In the genomic region with DNA sequence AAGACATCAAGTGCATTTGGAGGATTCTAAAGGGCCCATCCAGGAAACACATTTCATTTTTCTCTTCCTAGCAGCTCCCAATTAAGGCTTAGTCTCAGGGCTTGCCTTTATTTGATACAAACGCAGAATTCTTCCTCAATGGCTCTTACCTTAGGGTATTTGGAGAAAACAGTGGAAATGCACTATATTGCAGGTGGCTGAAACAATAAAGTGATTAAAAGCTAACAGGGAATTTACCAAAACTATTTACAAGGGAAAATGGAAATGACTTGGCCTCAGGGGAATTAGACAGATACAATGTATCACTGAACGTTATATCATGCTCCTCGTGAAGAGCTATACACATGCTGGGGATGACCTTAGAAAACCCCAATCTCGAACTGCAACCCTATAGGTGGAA, we compare ENCODE assay signal across 31 mouse cellular contexts. TPM values are rescaled to one million over a fixed set of nuclear protein-coding genes. Genes with fewer than 3 reads are reported as not detected.
"Had no signal": no experiment of that assay in that cellular context is flagged by ENCODE, and none has a peak within 500 bp of the region (broad histone marks: within the 10 kb centered on the region; RNA-seq: fewer than 3 reads in every experiment).

No protein-coding gene starts in this region.

- H3K9me3 ChIP-seq: limb, embryonic 10.5 days; limb, embryonic 12.5 days; limb, embryonic 13.5 days; limb, embryonic 15.5 days; liver, embryonic 12.5 days; liver, embryonic 13.5 days; liver, embryonic 15.5 days; lung, embryonic 15.5 days; midbrain, embryonic 10.5 days; midbrain, embryonic 12.5 days; midbrain, embryonic 13.5 days; neural tube, embryonic 12.5 days had no signal

- H3K36me3 ChIP-seq: limb, embryonic 10.5 days; limb, embryonic 12.5 days; limb, embryonic 13.5 days; limb, embryonic 15.5 days; liver, embryonic 12.5 days; liver, embryonic 13.5 days; liver, embryonic 15.5 days; lung, embryonic 15.5 days; midbrain, embryonic 10.5 days; midbrain, embryonic 12.5 days; midbrain, embryonic 13.5 days; neural tube, embryonic 12.5 days had no signal

- H3K4me2 ChIP-seq: limb, embryonic 12.5 days; limb, embryonic 13.5 days; limb, embryonic 15.5 days; liver, embryonic 11.5 days; liver, embryonic 12.5 days; liver, embryonic 13.5 days; liver, embryonic 15.5 days; lung, embryonic 14.5 days; lung, embryonic 15.5 days; midbrain, embryonic 11.5 days; midbrain, embryonic 12.5 days; midbrain, embryonic 13.5 days; neural tube, embryonic 12.5 days had no signal

- H3K9ac ChIP-seq: limb, embryonic 12.5 days; limb, embryonic 13.5 days; limb, embryonic 15.5 days; liver, embryonic 12.5 days; liver, embryonic 13.5 days; liver, embryonic 14.5 days; liver, embryonic 15.5 days; liver, postnatal 0 days; lung, embryonic 14.5 days; lung, embryonic 15.5 days; midbrain, embryonic 12.5 days; midbrain, embryonic 13.5 days; neural tube, embryonic 12.5 days had no signal

- H3K4me3 ChIP-seq: limb, embryonic 10.5 days; limb, embryonic 12.5 days; limb, embryonic 13.5 days; limb, embryonic 15.5 days; liver, embryonic 12.5 days; liver, embryonic 13.5 days; liver, embryonic 15.5 days; lung, embryonic 15.5 days; megakaryocyte, embryonic 14.5 days; midbrain, embryonic 10.5 days; midbrain, embryonic 12.5 days; midbrain, embryonic 13.5 days; myocyte; neural tube, embryonic 12.5 days had no signal

- DNase-seq: left cerebral cortex, postnatal 4 days; liver; liver, embryonic 13.5 days; liver, postnatal 0 days; lung, adult 18-20 months; lung, adult 2 months; lung, embryonic 14.5 days; lung, postnatal 10 days; lung, postnatal 14 days; lung, postnatal 36 days; lung, postnatal 4 days; midbrain, embryonic 14.5 days had no signal

- H3K27me3 ChIP-seq: limb, embryonic 12.5 days; limb, embryonic 13.5 days; limb, embryonic 15.5 days; liver, embryonic 12.5 days; liver, embryonic 13.5 days; liver, embryonic 15.5 days; lung, embryonic 15.5 days; megakaryocyte, embryonic 14.5 days; midbrain, embryonic 12.5 days; midbrain, embryonic 13.5 days; neural tube, embryonic 12.5 days had no signal

- ATAC-seq: liver, embryonic 12.5 days; liver, postnatal 0 days; lung, postnatal 0 days; midbrain, embryonic 13.5 days; midbrain, embryonic 16.5 days had no signal

- H3K27ac ChIP-seq: limb, embryonic 10.5 days; limb, embryonic 12.5 days; limb, embryonic 13.5 days; limb, embryonic 15.5 days; liver, embryonic 12.5 days; liver, embryonic 13.5 days; liver, embryonic 14.5 days; liver, embryonic 15.5 days; lung, embryonic 15.5 days; macrophage; midbrain, embryonic 10.5 days; midbrain, embryonic 12.5 days; midbrain, embryonic 13.5 days; neural tube, embryonic 12.5 days had no signal

- H3K4me1 ChIP-seq: limb, embryonic 10.5 days; limb, embryonic 12.5 days; limb, embryonic 13.5 days; limb, embryonic 15.5 days; liver, embryonic 12.5 days; liver, embryonic 13.5 days; liver, embryonic 15.5 days; megakaryocyte, embryonic 14.5 days; midbrain, embryonic 10.5 days; midbrain, embryonic 12.5 days; midbrain, embryonic 13.5 days; neural tube, embryonic 12.5 days had no signal

RNA-seq across cellular contexts. Expression of gene Lin7a, which starts 35.3 kb away (rescaled TPM):
- polyA plus RNA-seq: lung, adult 2 months; macrophage had no signal
